Mouse (Mus musculus): ENCODE data around the gene Zfp655.

DNA sequence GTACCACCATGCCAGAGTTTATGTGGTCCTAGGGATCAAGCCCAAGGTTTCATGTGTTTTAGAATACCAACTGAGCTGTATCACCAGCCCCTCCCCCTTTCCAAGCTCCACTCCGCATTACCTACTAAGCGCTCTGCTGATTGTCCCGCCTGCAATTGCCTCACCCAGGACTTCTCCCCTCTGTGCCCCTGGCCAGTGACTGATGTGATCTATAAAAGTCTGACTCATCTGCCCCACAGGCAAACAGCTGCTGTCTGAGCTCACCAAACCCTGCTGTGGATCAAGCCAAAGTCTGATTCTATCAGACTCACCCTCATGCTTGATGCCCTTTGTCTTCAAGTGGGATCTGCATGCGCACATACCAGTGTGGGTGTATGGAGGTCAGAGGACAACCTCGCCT lies 8.7 kb upstream of the Zfp655 start:
- no peak for TF ChIP-seq CTCF (IDR thresholded peaks at IDR 0.05)
- TF ChIP-seq POLR2A (IDR thresholded peaks at IDR 0.05; ENCODE audit: insufficient read depth, low read depth, low read length) = no peak
